In genomic region chr4:84030916-84031315, GRCm38 (mm10) we compare ENCODE assay signal across 24 mouse cellular contexts.
"Had no signal": no experiment of that assay in that cellular context is flagged by ENCODE, and none has a peak within 500 bp of the region (broad histone marks: within the 10 kb centered on the region; RNA-seq: fewer than 3 reads in every experiment).

No protein-coding gene starts in this region.

- H3K27me3 ChIP-seq: liver, embryonic 12.5 days; liver, embryonic 15.5 days; neural tube, embryonic 12.5 days; neural tube, embryonic 15.5 days had no signal

- H3K4me1 ChIP-seq: liver, embryonic 12.5 days; liver, embryonic 15.5 days; neural tube, embryonic 12.5 days had no signal

- H3K4me3 ChIP-seq: layer of hippocampus, adult 2 months; left cerebral cortex, adult 2 months; liver, embryonic 12.5 days; liver, embryonic 15.5 days; neural tube, embryonic 12.5 days; neural tube, embryonic 15.5 days had no signal

- DNase-seq: kidney, adult 2 months; kidney, postnatal 25 days; layer of hippocampus, postnatal 36 days; left cerebral cortex, postnatal 4 days; liver; lung, adult 2 months; lung, postnatal 14 days; lung, postnatal 4 days; midbrain, embryonic 14.5 days; right cerebral cortex, adult 18-20 months; right cerebral cortex, postnatal 14 days; right cerebral cortex, postnatal 4 days; thymus, adult 2 months; thymus, postnatal 14 days; thymus, postnatal 4 days had no signal

- H3K36me3 ChIP-seq: liver, embryonic 12.5 days; liver, embryonic 15.5 days; neural tube, embryonic 12.5 days; neural tube, embryonic 15.5 days had no signal

- H3K9ac ChIP-seq: liver, embryonic 12.5 days; liver, embryonic 15.5 days; neural tube, embryonic 12.5 days; neural tube, embryonic 15.5 days had no signal

- H3K4me2 ChIP-seq: liver, embryonic 12.5 days; liver, embryonic 15.5 days; midbrain, embryonic 11.5 days; neural tube, embryonic 12.5 days; neural tube, embryonic 15.5 days had no signal

- ATAC-seq: liver, embryonic 12.5 days had no signal

- H3K9me3 ChIP-seq: liver, embryonic 12.5 days; liver, embryonic 15.5 days; neural tube, embryonic 12.5 days; neural tube, embryonic 15.5 days had no signal

- H3K27ac ChIP-seq: kidney, postnatal 0 days; layer of hippocampus, adult 2 months; left cerebral cortex, adult 2 months; liver, embryonic 12.5 days; liver, embryonic 15.5 days; neural tube, embryonic 12.5 days; neural tube, embryonic 15.5 days; stomach, postnatal 0 days had no signal
